Mouse (Mus musculus) adrenal gland, postnatal 10 days (tissue): ENCODE measurements around the gene Sln. TPM values are rescaled to one million over a fixed set of nuclear protein-coding genes. Genes with fewer than 3 reads are reported as not detected.
A peak's percentile ranks its signal among the peaks of the same experiment; 100 is the strongest.

Source experiments
- DNase-seq: peaks from one replicate; pipeline ENCODE4 v3.0.0; 2021; ENCODE audit warnings: mixed read lengths
- long read RNA-seq, 2 experiments: library from polyadenylated mRNA; stranded (forward); transcript quantifications; one replicate each; pipeline ENCODE4 v2.0.0; 2021
- total RNA-seq, 2 experiments: library from RNA; stranded (reverse); gene quantifications; 2 replicates each; pipeline ENCODE4 v1.2.3; 2021

Sln gene
- 10 to 100 TPM in 1 of 2 experiments, 1 to 10 TPM in 1; 2.6 to 51.5 TPM for total RNA-seq
- long read RNA-seq, experiment 1, transcript Sln-201 (2 exons, 1,318 nt): major isoform, 9 of 9 reads
- long read RNA-seq, experiment 1, partial matches to known transcripts: 0 of 9 reads
- long read RNA-seq, experiment 1, other reads (novel, unspliced or antisense): 0 of 9 reads
- long read RNA-seq, experiment 2, partial matches to known transcripts: 0 of 3 reads
- long read RNA-seq, experiment 2, other reads (novel, unspliced or antisense): 0 of 3 reads

DNA sequence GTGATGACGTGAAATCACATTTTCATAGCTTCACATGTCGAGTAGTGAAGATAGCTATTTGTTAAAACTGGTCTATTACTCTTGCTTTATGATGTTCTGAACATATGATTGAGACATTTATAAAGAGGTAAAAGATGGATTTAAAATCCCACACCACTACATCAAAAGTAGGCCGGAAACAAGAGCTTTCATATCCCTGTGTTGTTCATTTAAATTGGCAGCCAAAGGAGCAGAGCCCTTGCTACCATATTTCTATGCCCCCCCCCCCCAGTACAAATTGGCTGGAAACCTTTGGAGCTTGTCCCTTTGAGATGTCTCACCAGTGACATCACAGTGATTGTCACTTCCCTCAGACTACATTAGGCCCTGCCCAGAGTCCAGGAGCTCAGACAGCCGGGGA lies at the start of gene Sln:
Gene Sln (plus strand): TSS at position 301 of the 400 bp plus-strand sequence.
- no peak for DNase-seq

DNA sequence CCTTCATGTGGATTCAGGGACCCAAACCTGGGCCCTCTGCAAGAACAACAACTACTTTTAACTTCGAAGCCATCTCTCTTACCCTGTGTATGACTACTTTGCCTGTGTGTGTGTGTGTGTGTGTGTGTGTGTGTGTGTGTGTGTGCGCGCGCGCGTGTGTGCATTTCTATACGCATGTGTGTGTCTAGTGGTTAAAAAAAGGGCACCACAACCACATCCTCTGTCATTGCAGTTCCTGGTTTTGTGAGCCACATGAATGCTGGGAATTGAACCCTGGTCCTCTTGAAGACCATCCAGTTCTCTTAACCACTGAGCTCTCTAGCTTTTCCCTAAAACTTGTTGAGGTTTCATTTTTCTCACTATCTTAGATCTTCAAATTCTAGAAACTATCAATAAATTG lies 47.0 kb upstream of the Sln start:
- no peak for DNase-seq

DNA sequence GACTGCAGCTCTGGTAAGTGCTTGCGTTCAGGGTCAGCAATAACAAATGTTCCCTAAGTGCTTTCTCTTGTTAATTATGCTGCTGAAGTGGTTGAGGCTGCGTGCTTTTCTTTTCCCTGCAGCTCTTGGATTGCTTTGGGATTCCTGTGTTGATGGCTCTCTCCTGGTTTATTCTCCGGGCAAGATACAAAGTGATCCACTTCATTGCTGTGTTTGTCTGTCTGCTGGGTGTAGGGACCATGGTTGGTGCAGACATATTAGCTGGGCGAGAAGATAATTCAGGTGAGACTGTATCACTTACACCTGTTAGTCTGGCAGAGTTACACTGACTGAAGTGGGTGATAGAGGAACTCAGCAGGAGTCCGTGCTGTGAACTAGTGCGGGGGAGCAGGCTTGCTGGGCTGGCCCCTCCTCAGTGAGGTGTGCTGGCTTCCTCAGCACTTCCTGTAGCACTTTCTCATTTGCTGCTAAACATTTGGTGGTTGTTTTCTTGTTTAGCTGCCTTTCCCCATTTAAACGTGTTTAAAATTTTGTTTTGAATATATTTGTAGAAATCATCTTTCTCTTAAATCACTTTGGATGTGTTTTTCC lies 43.4 kb upstream of the Sln start:
- DNase-seq: no peak

DNA sequence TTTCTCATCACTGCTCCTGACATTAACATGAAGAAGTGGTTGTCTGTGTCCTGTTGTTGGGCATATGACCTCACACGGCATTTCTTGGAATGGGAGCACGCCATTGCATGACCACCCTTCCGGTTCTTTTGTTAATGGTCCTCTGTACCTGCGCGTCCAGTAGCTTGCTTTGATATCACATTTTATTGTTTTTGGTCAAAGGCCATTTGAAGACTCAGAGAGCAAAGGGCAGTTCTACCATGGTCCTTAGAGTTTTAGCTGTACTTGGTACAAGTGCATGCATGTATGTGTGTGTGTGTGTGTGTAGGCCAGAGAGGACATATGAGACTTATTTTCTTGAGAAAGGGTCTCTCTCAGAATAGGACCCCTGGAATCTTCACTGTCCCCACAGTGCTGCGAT lies 36.5 kb upstream of the Sln start:
- no peak for DNase-seq

DNA sequence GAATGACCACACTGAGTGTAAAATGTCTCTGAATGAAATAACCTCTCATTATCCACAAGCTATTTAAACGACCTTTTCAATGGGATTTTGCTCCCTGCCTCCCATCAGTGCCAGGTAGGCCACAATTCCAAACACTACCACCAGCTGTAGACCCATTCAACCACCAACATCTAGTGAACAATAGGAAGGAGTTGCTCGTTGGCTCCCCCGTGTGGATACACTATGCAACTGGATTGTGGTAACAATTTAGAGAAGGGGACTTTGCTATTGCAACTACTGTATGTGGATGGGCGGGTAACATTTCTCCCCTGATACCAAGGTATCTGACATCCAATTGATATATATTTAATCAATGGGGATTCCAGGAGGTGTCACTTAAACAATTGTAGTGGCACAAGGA lies 31.2 kb upstream of the Sln start:
- DNase-seq: peak; percentile 81

DNA sequence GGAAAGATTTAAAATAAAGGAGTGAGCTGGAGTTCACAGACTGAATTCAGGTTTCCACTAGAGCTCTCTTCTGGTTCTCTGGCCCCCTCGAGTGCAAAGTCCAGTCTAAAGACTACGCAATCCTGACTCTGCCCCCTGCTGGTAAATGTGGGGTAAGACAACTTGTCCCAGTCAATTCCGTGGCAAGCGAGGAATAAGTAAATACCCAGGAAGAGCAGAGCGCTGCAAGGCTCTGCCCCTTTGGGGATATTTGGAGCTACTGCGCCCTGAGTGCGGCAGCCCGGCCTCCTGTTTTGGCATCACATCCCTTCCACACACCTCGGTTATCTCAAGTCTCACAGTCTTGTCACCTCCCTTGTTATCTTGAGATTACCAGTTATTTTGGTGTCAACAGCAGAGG lies 24.6 kb upstream of the Sln start:
- peak; percentile 33 for DNase-seq

DNA sequence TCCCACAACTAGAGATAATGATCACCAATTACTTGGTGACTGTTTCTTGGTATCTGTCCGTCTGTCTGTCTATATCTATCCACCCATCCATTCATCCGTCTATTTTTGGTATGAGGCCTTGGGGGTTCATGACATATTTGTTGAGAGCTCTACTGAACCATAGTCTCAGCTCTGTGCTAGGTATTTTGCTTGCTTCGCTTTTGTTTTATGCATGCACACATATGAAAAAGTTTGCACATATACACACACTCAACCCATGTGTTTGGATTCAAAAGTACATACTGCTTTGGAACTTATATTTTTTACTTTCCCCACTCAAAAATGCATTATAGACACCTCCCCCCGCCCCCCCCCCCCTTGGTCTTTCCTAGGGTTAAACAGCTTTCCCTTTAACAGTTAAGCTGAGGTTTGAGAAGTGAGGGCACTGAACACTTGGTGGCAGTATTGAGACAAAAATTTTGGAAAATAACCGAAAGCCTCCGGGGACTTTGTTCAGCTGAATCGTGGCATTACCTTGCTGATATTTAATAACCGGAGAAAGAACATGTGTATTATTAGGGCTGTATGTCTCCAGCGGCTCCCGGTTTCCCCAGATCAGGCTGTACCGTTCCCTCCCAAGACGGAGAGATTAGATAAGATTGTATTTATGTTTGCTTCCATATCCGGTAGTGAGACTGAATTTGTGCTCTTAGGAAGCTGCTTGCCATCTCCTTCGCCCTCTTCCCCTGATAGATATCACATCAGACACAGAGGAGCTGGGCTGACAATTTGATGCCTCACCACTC lies 20.7 kb upstream of the Sln start:
- peak; percentile 45 for DNase-seq

DNA sequence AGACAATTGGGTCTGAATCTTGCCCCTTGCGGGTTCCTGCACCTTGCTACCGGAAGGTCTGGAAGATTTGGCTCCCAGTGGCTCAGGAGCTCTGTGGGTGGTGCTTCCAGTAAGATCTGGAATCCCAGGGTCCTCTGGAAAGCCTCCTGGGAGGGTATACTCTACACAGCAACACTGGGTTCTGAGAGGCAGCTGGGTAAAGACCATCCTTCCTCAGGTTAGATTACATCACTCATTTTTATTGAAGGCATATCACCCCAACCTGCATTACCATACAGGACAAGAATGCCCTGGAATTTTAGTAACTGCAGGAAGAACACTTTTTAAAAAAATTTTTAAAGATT lies 20.1 kb upstream of the Sln start:
- peak; percentile 7 for DNase-seq

DNA sequence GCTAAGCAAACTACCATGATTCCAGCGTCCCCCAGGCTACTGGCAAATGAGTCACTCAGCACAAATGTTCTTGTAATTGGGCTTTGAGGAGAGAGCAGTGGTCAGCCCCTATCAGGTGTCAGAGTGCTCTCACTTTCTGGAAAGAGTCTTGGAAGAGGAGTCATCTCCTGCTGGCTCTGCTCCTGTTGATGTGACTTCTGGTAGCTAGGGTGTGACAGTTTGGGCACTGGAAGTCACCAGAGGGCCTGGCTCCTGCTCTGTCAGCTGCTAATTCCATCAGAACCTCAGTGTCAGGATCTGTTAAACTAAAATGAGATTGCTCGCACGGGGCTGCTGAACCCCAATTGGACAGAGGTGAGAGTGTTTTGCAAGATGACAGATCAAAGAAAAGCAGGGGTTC lies 14.9 kb upstream of the Sln start:
- DNase-seq: no peak

DNA sequence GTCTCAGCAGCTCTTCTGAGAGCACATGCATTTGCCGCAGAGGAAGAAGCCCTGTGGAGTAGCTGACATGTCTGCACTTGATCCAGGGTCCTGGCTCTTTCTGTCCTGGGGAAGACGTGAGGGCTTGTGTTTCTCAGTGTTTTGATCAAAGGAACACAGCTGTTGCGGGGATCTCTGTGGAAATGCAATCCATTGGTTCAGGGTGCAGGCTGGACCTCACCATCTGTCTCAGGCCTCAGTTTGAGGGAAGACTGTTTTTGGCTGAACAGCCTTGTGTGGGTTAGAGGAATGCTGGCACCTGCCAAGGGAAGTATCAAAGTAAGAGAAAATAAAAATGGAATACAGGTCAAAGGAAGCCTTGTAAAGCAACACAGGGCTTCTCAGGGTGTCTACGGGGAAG lies 14.0 kb upstream of the Sln start:
- DNase-seq: no peak

DNA sequence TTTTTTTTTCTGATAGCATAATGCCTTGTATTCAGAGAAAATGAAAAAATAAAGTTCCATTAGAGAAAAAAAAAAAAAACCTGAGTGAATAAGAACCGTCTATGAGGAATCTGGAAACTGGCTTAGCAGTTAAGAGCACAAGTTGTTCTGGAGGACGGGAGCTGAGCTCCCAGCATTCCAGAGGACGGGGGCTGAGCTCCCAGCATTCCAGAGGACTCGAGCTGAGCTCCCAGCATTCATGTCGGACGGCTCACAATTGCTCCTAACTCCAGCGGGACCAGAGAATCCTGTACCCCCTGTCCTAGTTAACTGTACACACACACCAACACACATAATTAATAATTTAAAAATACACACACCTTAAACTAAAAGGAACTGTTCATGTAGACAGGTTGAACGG lies 11.1 kb upstream of the Sln start:
- DNase-seq: no peak

DNA sequence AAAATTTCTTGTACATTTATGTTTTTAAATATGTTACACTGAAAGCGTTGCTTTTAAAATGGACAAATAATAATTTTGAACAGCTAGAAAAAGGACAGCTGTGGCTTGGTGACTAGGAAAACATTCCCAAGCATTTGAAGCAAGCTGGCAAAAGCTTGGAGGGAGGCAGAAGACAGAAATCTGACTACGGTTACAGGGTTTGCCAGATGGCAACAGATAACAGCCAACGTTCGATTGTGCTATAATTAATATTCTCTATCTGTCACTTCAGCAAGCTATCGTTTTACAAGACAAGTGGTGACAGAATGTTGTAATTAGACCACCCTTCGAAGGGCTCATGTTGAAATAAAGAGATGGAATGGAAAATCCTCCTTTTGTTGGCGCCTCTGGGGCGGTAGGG lies 1.4 kb upstream of the Sln start:
- DNase-seq: no peak

DNA sequence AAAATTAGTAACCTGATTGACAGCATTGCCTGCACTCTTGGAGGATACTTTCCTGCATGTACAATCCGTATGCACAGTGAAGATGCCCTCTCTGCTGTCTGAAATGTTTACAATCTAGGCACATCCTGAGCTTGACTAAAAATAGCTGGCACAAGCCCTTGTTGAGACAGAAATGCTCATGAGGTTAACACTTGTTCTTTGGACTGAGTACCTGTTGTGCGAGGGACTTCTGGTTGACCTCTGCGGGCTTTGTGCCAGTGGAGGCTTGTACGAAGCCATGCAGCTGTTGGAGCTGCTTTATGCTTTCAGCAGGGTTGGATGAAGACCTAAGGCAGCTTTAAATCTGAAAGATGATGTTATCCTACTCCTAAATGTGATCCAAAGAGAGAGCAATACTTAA lies 2.2 kb downstream of the Sln start:
- DNase-seq: no peak

DNA sequence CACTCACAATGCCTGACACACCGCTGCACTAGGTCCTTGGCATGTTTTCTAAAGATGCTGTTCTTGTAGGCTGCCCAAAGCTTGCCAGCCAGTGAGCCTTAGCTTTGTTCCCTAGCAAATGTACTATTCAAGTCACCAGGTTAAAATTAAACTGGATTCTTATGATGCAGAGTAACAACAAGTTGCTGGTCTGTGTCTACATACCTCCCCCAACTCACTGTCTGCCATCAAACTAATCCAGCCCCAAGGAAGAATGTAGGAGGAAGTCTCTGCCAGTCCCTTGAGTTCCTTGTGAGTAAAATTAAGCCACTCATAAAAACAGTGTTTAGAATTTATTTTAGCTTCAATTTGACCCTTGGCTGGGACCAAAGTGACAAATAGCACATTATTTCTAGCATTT lies 3.7 kb downstream of the Sln start:
- DNase-seq: no peak

DNA sequence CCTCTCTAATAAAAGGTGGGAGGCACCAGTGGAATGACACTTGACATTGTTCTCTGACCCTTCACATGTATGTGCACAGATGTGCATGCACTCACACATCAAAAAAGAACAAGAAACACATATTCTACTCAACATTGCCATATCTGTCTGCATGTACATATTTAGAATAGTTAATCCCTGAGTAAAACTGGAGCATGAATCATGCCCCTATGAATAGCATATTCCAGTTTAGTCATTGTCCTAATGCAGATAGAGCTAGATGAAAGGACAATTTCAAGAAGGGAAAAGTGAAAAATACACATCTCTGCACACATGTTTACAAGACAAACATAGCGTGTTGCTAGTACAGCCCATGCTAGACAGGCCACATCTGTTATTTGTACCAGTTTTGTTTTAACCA lies 4.6 kb downstream of the Sln start:
- DNase-seq: no peak

DNA sequence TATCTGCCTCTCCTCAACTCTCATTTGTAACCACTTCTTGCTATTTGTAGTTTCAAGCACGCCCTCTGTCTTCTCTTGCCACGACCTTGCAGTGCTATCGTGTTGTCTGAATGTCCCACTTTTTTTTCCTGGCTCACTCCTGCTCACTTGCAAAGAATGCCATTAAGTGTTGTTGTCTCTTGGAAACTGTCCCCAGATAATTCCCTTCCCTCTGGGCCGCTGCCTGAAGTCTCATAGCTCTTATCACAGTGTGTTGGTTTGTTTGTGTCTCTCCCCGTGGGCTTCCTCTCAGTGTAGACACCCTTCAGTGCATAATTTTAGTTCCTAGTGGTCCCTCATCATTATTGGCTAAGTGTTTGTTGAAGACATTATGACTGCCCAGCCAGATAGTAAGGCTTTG lies 7.9 kb downstream of the Sln start:
- no peak for DNase-seq

DNA sequence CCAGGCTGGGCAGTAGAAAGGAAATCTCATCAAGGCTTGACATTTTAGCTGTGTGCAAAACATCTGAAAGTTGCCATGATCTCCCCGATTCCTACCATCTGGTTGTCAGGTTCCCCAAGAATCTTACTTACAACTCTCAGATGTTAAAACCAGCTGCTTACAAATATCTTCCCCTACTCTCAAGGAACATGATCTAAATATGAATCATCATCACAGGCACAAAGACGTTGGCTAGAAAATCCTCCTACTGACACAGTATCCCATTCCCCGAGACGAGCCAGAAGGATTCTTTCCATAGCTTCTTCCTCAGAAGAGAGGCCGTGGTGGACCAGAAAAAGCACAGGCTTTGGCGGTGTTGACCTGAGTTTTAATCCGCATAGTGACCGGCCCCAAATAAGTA lies 23.3 kb downstream of the Sln start:
- no peak for DNase-seq

DNA sequence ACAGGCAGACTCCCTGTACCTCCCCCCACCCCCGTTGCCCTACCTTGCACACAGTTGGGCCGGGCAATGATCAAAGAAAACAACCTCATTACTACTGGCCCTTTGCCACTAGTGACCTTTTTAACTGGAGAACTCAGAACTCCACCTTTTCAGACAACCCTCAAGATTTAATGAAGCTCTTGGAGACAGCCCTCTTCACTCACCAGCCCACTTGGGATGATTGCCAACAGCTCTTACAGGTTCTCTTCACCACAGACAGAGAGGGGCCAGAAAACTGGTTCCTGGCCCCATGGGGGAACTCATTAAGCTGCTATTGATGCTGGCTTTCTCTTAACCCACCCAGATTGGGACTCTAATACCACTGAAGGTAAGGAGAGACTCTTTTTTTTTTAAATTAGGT lies 27.5 kb downstream of the Sln start:
- no peak for DNase-seq

DNA sequence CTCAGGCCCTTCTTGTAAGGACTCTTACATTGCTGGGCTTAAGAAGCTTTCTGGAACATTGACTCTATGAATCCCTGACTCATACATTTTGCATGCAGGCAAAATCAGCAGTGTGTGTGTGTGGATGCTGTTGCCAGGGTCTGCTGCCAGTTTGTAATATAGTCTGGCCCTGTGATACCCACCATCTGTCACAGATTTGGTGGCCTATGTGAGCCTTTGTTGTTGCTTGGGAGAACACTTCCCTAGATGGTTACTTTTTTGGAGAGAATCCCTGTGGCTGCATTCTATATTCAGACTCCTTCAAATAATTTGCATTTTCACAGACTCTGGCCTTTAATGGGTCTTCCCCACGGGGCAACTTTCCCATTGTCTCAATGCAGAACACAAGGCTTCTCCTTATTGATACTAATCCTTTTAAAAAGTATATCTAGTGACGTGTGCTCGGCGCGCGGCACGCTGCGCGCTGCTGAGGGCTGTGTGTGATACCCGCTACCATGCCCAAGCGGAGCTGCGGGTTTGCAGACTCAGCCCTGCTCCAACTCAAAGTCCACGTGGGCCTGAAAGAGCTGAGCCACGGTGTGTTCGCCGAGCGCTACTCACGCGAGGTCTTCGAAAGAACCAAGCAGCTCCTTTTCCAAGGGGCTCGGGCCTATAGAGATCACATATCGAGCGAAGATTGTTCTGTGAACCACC lies 33.8 kb downstream of the Sln start:
- no peak for DNase-seq

DNA sequence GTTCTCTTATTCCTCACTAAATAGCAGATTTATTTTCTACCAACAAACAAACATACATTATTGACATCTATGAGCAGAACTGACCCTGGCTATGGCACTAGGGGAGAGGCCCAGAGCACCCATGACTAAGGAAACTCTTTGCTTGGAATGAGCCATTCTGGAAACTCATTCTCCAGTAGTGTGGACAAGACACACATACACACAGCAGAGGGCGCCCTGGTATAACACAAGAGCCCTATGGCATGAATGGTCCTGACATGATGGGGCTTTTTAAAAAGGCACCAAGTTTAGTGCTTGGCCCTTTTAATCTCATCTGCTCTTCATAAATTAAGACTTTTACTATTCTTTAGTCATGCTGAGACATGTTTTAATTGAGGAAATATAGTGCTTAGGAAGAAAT lies 40.1 kb downstream of the Sln start:
- peak; percentile 63 for DNase-seq

DNA sequence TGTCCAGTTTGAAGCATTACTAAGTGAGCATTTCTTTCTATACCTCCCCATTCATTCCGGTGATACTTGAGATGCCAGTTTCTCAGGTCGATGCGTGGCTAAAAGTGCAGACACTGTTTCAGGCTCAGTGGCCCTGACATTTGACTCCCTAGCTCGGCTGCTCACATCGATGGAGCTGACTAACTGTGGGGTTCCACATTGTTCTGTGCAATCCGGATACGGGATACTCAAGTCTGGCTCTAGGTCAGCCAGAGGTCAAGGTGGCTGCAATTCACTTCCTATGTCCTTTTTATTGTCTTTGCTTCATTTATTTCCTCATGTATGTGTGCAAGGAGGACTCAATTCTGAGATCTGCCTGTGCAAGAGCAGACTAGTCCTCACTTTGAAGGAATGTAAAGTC lies 45.9 kb downstream of the Sln start:
- DNase-seq: no peak

DNA sequence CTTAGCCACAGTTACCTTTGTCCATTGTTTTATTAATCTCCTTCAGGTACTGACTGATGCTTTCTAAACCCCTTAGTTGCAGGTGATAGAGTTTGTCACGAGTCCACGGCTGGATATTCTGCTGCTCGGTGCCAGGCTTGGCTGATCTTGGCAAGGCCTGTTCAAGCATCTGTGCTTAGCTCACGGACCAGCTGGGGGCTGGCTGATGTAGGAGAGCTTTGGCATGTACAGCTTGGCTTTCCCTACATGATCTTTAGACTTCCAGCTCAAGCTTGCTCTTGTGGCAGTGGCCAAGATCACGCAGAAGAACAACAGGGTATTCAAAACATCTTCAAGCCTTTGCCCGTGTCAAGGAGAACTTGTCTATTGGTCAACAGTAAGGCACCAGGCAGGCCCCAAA lies 49.9 kb downstream of the Sln start:
- no peak for DNase-seq

DNA sequence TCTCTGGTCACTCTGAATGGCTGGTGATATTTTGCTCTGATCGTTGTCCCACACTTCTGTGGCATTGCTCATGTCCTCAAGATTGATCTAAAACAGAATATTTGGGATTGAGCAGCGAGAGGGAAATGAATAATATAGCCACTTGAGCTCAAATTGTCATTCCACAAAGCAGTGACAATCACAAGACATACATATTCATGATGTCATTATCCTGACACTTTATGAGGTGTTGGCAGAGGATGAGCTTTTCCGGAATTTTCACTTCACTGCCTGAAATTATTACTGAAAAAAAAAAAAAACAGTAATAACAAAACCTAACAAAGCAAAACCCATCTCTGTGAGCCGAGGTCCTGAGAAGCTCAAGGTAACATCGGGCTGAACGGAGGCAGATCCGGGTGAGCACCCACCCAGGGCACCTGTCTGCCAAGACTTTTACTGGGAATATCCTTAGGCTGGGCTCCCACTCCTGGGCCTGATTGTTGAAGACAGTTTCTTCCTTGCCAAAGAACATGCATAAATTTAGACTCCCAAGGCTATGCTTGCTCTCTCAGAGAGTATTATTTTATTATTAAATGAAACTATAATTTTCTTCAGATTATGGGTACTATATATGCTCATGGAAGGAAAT lies 53.4 kb downstream of the Sln start:
- no peak for DNase-seq
